Mouse (Mus musculus) limb, embryonic 14.5 days (tissue): ENCODE measurements around the gene Car8. TPM values are rescaled to one million over a fixed set of nuclear protein-coding genes. Genes with fewer than 3 reads are reported as not detected.

Experiments
- ATAC-seq: fragments of 200-750 bp; cut with Nextera tagmentation; 2 replicates; pipeline ENCODE4 v1.8.0; 2017; ENCODE audit warnings: low read depth, moderate number of reproducible peaks, moderate TSS enrichment; ENCODE audit not compliant: low FRiP score
- DNase-seq: peaks from one replicate; pipeline ENCODE4 v3.0.0-alpha.2; 2015; ENCODE audit warnings: low spot score
- H3K27ac ChIP-seq: fragments of 300-500 bp; sonication (generic); replicated peaks from 2 replicates; pipeline ENCODE4 v1.5.1; 2014; ENCODE audit warnings: low read depth, mild to moderate bottlenecking, low read length, moderate library complexity, mixed read lengths
- H3K27me3 ChIP-seq: fragments of 300-500 bp; sonication (generic); 2 replicates; pipeline ENCODE4 v1.6.1; 2014; ENCODE audit warnings: low read length, mixed read lengths; ENCODE audit not compliant: control insufficient read depth, insufficient read depth
- H3K36me3 ChIP-seq: fragments of 300-500 bp; sonication (generic); 2 replicates; pipeline ENCODE4 v1.6.1; 2014; ENCODE audit warnings: mild to moderate bottlenecking, low read length, moderate library complexity, mixed read lengths; ENCODE audit not compliant: control insufficient read depth, insufficient read depth
- H3K4me1 ChIP-seq: fragments of 300-500 bp; sonication (generic); 2 replicates; pipeline ENCODE4 v1.6.1; 2014; ENCODE audit warnings: antibody characterized with exemption, low read length, mixed read lengths; ENCODE audit not compliant: control insufficient read depth, insufficient read depth
- H3K4me2 ChIP-seq: fragments of 300-500 bp; sonication (generic); replicated peaks from 2 replicates; pipeline ENCODE4 v1.6.1; 2014; ENCODE audit warnings: low read depth, mild to moderate bottlenecking, low read length, moderate library complexity; ENCODE audit not compliant: severe bottlenecking
- H3K4me3 ChIP-seq: fragments of 300-500 bp; sonication (generic); replicated peaks from 2 replicates; pipeline ENCODE4 v1.5.1; 2014; ENCODE audit warnings: low read length
- H3K9ac ChIP-seq: fragments of 300-500 bp; sonication (generic); 2 replicates; pipeline ENCODE4 v1.6.1; 2014; ENCODE audit warnings: mild to moderate bottlenecking, low read depth, low read length, moderate library complexity; ENCODE audit not compliant: severe bottlenecking
- H3K9me3 ChIP-seq: fragments of 300-500 bp; sonication (generic); 2 replicates; pipeline ENCODE4 v1.6.1; 2016; ENCODE audit warnings: low read length; ENCODE audit not compliant: control insufficient read depth
- POLR2A ChIP-seq: fragments of 200-500 bp; IDR thresholded peaks from 2 replicates; pipeline ENCODE4 v1.8.0; 2012; ENCODE audit warnings: inconsistent platforms, mild to moderate bottlenecking, moderate library complexity, borderline replicate concordance; ENCODE audit not compliant: insufficient read depth, insufficient read length; ENCODE audit errors: extremely low read depth
- WGBS: fragments of 180-500 bp; shearing (Covaris S2); extraction: QIAGEN DNeasy Blood & Tissue Kit; methylation state at CpG from one replicate; pipeline ENCODE4 v1.1.7; 2014; 5-methylcytosine and 5-hydroxymethylcytosine counted together
- polyA plus RNA-seq, 2 experiments: library from polyadenylated mRNA; depleted of rRNA in 1 of 2; stranded (reverse) in 1 of 2; unstranded in 1 of 2; fragments of >200 nt; fragmentation: Nextera tagmentation in 1 of 2; extraction: Ambion mirVana in 1 of 2; gene quantifications; 2 replicates each; pipeline versions ENCODE4 v1.2.1 to v1.2.3; 2012 to 2014

The Car8 gene
- polyA plus RNA-seq, 2 experiments, result 1.6 to 2.5 TPM

- no peak for DNase-seq
- TF ChIP-seq POLR2A, result no peak
- Histone ChIP-seq H3K9ac (no peak overlapping the region), H3K4me2 (no peak overlapping the region), H3K27ac (no peak overlapping the region), H3K4me1 (no peaks in the 10 kb centered on the region), H3K36me3 (no peaks in the 10 kb centered on the region), H3K27me3 (no peaks in the 10 kb centered on the region), H3K4me3 (no peak overlapping the region), H3K9me3 (no peaks in the 10 kb centered on the region)
- ATAC-seq, result no peak
- WGBS, result 57% methylated on average over 1 of the region's 1 CpGs
These were observed 35.5 kb downstream of the Car8 start for GRCm38 (mm10) chr4:8203367-8203766.

GRCm38 (mm10) chr4:8201631-8202030 lies 37.2 kb downstream of the Car8 start:
- Histone ChIP-seq H3K4me3 (no peak overlapping the region), H3K4me1 (no peaks in the 10 kb centered on the region), H3K27me3 (no peaks in the 10 kb centered on the region), H3K27ac (no peak overlapping the region), H3K9ac (no peak overlapping the region), H3K9me3 (no peaks in the 10 kb centered on the region), H3K4me2 (no peak overlapping the region), H3K36me3 (no peaks in the 10 kb centered on the region)
- no peak for DNase-seq
- no peak for ATAC-seq
- 78% methylated on average over 2 of the region's 2 CpGs for WGBS
- TF ChIP-seq POLR2A, result no peak

DNA sequence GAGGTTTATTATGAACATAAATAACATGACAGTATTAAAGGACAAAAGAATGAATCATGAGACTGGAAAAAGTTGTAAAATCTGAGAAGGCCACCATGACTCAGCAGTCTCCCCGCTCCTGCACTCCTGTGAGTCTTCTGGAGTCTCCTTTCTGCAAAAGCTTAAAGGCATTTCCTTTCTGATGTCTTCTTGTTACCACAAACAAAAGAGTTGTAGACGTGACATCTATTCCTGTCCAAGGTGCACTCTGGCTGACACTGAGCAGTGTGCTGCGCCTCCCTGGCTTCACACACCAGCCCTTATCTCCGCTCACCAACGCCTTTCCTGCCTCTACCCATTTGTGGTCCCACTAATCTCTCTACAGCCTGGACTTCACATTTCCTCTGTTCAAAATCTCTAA lies 38.8 kb downstream of the Car8 start:
- H3K4me2 ChIP-seq, result no peak overlapping the region
- WGBS, result 61% methylated on average over 5 of the region's 5 CpGs
- TF ChIP-seq POLR2A, result no peak
- ATAC-seq, result no peak
- H3K36me3 ChIP-seq, result no peaks in the 10 kb centered on the region
- H3K27ac ChIP-seq, result no peak overlapping the region
- H3K4me1 ChIP-seq, result no peaks in the 10 kb centered on the region
- no peak overlapping the region for H3K9ac ChIP-seq
- no peak overlapping the region for H3K4me3 ChIP-seq
- no peak for DNase-seq
- H3K9me3 ChIP-seq, result no peaks in the 10 kb centered on the region
- H3K27me3 ChIP-seq, result no peaks in the 10 kb centered on the region

DNA sequence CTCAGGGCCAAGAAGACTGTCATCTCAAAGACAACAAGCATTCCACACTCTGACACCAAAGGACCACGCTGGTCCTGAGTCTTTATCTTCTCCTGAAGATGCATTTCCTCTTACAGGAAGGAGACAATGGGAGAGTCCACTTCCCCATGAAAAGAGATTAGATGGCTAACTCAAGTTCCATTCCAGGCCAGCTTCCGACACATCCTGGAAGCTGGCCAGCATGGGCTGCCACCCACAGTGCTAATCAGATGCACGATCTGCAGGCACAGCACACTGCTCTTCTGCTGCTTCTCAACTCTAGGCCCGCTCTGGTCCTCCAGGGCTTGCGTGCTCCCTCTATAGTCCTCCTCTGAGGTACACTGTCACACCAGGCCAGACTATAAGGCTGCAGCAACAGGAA lies 40.8 kb downstream of the Car8 start:
- no peaks in the 10 kb centered on the region for H3K4me1 ChIP-seq
- no peak overlapping the region for H3K4me3 ChIP-seq
- no peak for ATAC-seq
- WGBS, result 76% methylated on average over 5 of the region's 5 CpGs
- H3K27me3 ChIP-seq, result no peaks in the 10 kb centered on the region
- TF ChIP-seq POLR2A, result no peak
- DNase-seq, result no peak
- no peak overlapping the region for H3K4me2 ChIP-seq
- H3K9ac ChIP-seq, result no peak overlapping the region
- no peaks in the 10 kb centered on the region for H3K36me3 ChIP-seq
- H3K27ac ChIP-seq, result no peak overlapping the region
- H3K9me3 ChIP-seq, result no peaks in the 10 kb centered on the region

GRCm38 (mm10) chr4:8190441-8190840 lies 48.4 kb downstream of the Car8 start:
- ATAC-seq (no peak), DNase-seq (no peak)
- Histone ChIP-seq H3K9ac (no peak overlapping the region), H3K4me2 (no peak overlapping the region), H3K27me3 (no peaks in the 10 kb centered on the region), H3K27ac (no peak overlapping the region), H3K4me1 (no peaks in the 10 kb centered on the region), H3K36me3 (no peaks in the 10 kb centered on the region), H3K9me3 (no peaks in the 10 kb centered on the region), H3K4me3 (no peak overlapping the region)
- no peak for TF ChIP-seq POLR2A
- WGBS, result 69% methylated on average over 4 of the region's 4 CpGs

GRCm38 (mm10) chr4:8186921-8187687 lies 51.7 kb downstream of the Car8 start:
- no peak for TF ChIP-seq POLR2A
- Histone ChIP-seq H3K4me3 (no peak overlapping the region), H3K27me3 (no peaks in the 10 kb centered on the region), H3K9me3 (no peaks in the 10 kb centered on the region), H3K27ac (no peak overlapping the region), H3K36me3 (no peaks in the 10 kb centered on the region), H3K9ac (no peak overlapping the region), H3K4me2 (no peak overlapping the region), H3K4me1 (no peaks in the 10 kb centered on the region)
- WGBS, result 75% methylated on average over 8 of the region's 8 CpGs
- DNase-seq, result no peak
- no peak for ATAC-seq
